Mouse (Mus musculus): ENCODE results near the gene Apoa4.

Apoa4 gene

DNA sequence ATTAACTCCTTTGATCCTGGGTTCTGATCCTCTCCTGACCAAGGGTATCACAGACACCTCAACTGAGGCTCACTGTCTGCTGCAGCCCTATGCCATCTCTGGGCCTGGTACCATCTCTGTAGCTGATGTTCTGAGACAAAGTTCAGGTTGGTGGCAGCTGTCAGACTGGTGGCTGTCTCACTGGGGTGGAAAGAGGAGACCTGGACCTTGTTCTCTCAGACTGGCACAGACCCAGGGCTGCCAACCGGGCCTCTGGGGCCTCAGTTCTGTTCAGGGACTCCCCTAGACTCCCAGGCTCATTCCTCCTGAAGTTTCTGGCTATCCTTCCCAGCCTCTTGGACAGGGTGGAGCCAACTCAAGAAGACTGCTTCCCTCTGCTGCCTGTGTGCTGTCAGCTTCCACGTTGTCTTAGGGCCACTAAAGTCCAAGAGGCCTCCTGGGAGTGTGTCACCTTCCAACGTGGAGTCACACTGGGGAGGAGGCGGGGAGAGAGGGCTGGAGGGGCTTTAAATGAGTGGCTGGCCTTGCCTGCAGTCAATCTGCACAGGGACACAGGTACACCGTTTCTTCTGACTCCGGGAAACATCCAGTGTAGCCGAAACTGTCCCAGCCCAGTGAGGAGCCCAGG is at the start of gene Apoa4:
TSS of gene Apoa4 (plus strand) at position 171 of the 628 bp plus-strand sequence.
- DNase-seq = no peak

DNA sequence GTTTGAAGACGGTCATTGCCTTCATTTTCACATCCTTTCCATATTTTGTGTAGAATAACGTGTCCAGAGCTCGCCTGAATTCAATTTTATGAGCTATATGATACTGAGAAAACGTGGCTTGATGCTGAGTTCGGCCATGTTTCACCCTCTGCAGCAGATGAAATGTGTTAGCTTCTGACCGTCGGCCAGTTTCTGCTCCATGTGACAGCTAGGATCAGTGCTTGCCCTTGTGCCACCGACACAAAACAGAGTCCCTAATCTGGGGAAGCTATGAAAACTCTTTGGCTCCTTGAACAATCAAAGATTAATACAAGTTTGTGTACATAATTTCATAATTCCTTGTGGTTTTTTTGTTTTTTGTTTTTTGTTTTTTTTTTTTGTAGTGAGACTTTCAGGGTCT is 49.3 kb upstream of the Apoa4 start:
- DNase-seq = no peak

DNA sequence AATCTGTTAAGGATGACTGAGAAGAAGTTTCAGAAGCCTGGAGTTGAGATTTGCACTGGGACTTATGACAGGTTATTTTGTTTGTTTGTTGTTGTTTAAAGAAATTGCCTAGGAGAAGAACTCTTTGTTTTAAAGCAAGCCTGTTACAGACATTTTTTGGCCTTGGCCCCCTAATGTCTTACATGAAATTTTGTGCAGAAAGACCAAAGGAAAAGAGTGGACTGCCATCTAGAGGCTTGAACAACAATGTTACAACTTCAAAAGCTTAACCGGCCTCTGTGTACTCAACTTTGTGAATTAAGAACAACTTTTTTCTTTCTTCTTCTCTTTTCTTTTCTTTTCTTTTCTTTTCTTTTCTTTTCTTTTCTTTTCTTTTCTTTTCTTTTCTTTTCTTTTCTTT is 48.9 kb upstream of the Apoa4 start:
- DNase-seq = no peak

DNA sequence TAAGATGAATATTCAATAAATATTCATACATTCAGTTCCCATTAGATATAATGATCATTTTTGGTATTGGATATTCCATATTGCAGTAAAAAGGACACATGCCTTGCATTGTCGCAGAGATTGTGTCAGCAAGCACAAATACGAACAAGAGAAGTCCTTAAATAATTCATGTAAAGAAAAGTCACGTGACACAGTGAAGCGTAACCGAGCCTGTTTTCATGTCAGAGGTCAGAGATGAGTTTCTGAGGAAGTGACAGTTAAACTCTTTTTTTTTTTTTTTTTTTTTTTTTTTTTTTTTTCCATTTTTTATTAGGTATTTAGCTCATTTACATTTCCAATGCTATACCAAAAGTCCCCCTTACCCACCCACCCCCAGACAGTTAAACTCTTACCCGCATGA is 47.9 kb upstream of the Apoa4 start:
- no peak for DNase-seq

DNA sequence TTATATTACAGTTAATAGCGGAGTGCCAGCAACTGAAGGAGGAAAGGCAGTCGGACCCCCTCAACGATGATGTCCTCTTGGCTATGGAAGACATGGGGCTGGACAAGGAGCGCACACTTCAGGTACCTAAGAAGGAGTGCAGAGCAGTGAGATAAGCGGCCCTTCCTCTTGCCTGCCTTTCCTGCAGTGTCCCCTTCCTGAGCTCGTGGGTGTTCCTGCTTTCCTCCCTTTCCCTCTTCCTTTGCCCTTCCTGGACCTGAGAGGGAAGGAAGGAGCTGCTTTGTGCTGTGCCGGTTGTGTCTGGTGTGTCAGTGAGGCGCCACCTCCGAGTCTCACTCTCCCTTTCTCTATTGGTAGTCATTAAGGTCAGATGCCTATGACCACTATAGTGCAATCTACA is 45.7 kb upstream of the Apoa4 start:
- DNase-seq = no peak

DNA sequence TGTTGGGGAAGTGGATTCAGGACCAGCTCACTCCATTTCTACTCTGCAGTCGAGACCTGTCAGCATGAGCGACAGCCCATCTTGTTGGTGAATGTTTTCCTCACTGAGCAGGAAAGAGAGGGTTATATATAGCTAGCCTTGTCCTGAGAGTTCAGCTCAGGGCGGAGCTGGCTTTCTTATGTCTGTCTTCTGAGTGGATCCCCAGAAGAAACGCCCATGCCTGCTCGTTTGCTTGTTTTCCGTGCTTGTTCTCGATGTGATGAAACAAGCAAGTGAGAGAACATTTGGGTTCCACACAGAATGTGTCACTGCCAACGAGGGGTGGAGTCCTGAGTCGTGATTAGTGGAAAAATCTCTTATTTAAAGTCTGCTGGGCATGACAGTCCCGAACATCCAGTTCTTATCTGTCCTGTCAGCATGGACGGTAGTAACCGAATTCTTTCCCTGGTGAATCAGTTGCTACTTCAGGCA is 43.8 kb upstream of the Apoa4 start:
- DNase-seq = no peak

DNA sequence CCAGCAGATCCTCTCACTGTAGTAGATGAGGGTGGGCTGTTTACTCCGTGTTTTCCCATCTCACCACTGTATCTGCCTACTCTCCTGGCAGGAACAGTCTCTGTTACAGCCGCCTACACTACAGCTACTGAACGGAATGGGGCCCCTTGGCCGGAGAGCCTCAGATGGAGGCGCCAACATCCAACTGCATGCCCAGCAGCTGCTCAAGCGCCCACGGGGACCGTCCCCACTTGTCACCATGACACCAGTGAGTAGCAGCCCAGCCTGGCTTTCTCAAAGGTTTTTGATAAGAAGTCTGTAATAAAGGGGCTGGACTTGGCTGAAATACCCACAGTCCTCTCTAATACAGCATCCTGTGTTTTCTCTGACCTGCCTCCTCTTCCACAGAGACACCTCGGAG is 42.0 kb upstream of the Apoa4 start:
- no peak for DNase-seq

DNA sequence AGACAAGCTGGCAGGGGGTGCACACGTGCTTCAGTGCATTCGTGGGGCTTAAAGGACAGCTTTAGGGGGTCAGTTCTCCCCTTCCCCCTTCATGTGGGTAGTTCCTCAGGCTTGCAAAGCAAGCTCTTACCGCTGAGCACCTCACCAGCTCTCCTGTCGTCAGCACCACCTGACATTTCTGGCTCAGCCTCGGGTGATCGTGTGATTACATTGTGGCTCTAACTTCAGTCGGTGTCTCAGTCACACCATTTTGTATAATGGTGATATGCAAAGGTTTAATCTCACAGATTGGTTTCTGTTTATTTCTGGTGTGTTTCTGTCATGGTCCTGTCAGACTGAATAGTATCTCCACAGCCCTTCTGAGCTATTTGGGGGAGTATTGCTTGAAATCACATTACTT is 41.6 kb upstream of the Apoa4 start:
- DNase-seq = no peak

DNA sequence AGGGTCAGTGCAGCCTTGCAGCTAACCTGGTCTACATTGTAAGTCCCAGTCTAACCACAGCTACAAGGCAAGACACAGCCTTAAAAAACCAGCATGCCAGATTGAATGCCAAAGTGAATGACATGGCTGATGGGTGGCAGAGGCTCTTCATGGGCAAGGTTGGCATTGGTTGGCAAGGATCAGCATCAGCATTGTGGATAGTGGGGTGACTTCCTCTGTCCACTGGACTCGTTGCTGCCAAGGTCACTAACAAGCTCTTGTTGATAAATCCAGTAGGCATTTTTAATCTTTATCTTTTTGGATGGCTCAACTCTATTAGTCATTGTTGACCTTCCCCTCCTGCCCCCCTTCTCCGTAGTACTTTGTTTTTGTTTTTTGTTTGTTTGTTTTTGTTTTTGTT is 40.9 kb upstream of the Apoa4 start:
- no peak for DNase-seq

DNA sequence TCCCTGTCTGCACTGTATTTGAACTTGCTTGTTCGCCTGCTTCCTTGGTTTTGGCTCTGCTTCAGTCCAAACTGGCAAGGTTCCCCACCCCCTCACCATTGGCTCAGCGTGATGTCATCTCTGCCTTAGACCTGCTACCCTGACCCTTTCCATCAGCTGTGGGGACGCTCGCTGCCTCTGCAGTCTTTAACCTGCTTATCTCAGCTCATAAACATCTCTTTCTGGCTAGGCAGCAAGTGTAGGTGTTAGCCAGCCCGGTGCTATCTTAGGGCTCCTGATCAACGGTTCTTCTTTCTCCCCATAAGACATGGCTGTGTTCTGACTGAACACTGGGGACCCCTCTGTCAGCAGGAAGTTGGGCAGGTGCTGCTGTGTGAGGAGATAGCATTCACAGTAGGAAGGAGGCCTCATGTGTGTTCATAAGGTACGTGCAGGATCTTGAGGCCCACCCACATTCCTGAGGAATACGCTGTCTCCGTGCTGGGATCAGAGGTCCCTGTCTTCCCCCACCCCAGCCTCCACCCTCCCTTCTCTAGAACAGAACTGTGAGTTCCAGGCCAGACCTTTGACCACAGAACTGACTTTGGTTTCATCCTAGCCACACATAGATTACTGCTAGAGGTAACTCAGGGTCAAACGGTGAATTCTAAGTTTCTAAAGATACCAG is 33.5 kb upstream of the Apoa4 start:
- no peak for DNase-seq

DNA sequence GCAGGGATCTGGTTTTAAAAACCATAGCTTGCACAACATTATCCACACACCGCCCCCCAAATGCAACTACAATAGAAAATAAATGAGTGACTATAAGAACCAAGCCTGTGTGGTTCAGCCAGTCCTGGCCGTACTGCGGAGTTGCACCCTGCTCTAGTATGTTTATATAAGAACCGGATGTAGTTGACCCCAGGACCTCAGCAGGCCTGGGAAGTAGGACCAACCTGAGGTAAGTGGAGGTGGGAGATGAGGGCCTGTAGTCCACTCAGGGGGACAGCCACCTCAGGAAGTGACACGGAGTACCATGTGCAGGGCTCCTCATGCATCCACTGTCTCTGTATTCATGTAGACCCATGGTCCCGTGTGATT is 33.0 kb upstream of the Apoa4 start:
- DNase-seq = no peak

DNA sequence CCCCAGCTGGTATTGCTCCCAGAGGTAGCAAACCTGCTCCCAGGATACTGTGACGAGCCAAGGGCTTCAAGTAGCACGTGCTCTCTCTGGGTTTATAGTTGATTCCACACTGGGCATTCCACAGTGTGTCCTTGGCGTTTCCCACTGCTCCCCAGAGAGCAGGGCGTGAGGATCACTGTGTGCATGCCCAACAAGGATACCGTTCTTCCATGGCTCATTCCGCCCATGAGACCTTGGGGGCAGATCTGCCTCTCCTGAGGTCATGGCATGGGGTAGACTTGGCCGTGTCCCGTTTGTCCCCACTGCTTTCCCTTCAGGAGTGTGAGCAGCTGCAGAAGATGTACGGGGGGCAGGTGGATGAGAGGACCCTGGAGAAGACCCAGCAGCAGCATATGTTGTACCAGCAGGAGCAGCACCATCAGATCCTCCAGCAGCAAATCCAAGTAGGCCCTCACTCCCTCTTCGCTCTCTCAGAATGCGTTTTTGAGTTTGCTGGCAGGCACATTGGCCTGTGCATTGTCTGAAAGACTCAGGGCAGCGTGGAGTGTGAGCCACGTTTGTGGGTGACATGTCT is 32.0 kb upstream of the Apoa4 start:
- no peak for DNase-seq

DNA sequence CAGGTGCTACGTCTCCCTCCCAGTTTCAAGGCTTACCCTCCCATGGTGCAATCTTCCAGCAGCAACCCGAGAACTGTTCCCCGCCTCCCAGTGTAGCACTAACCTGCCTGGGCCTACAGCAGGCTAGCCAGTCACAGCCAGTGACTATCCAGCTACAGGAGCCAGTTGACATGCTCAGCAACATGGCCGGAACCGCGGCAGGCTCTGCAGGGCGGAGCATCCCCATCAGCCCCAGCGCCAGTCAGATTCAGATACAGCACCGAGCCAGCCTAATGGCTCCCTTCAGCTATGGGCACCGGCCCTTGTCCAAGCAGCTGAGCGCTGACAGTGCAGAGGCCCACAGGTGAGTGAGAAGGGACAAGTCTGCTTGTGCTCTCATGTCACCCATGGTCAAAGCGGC is 30.0 kb upstream of the Apoa4 start:
- DNase-seq = no peak

DNA sequence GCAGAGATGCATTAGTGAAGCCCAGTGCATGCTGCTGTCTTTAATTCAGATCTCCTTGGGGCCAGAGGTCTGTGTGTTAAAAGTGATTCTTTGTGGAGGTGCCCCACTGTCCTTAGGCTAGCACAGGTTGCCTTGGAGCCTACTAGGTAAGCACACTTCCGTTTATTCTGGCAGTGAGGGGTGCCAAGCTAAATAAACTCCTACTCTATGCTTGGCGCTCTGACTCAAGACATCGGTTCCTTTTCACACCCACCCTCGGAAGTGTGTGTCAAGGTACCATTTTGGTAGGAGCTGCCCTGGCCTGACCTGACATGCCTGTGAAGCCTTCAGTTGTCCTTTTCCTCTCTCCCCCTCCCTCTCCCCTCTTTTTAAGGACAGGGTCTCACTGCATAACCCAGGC is 26.2 kb upstream of the Apoa4 start:
- DNase-seq = no peak

DNA sequence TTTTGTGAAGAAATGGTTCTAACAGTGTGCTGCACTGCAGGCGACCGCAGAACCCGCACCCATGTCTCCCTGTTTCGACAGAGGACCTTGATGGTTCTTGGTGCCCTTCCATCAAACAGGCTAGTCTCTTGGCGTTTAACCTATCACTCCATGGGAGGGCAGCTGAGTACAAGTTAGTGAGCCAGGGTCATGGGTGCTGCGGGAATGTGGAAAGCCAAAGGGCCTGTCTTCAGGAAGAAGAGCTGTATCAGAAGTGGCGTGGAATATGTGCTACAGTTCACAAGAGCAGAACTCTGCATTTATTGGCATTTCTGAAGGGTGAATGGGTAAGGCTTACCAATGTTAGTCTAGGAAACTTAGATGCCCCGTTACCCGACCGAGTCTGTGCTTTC is 25.6 kb upstream of the Apoa4 start:
- no peak for DNase-seq

DNA sequence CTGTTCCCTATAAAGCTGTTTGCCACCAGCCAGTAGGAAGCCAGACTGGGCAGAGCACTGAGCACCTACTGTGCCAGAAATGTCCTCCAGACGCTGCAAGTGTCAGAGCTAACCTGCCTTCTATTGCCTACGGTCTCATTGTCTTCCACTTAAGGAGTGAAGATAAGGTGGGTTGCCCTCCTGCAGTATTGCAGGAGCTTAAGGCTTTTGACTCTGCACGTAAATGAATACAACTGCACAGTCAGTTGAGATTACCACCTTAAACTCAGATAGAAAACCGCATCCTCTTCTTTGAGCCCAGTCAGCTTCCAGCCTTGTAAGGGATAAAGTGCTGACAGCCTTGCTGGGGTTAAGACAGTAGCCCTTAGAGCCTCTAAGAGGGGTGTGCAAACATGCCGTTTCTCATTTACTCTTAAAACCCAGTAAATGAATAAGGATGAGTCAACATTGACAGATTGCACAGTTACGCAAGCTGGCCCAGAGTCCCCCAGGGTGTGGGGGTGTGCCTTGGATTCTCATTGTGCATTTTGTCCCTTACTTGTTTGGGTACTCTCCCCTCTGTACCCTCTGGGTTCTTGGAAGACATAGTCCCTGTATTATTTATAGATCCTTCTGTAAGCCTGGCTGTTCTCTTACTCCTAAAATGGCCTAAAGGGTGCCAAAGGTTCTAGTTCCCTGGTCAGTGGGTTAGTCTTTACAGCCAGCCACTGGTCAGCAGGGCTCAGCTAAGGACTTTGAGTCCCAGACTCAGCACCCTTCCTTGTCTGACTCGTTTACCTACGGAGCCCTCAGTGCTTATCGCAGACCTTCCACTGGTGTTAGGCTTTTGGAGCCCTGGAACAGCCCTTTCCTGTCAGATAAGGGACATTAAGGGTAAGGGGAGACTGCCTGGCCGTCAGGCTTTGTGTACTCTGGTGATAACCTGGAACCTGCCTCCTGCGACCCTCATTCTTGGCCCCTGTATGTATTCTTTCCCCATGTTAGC is 24.9 kb upstream of the Apoa4 start:
- DNase-seq = no peak

DNA sequence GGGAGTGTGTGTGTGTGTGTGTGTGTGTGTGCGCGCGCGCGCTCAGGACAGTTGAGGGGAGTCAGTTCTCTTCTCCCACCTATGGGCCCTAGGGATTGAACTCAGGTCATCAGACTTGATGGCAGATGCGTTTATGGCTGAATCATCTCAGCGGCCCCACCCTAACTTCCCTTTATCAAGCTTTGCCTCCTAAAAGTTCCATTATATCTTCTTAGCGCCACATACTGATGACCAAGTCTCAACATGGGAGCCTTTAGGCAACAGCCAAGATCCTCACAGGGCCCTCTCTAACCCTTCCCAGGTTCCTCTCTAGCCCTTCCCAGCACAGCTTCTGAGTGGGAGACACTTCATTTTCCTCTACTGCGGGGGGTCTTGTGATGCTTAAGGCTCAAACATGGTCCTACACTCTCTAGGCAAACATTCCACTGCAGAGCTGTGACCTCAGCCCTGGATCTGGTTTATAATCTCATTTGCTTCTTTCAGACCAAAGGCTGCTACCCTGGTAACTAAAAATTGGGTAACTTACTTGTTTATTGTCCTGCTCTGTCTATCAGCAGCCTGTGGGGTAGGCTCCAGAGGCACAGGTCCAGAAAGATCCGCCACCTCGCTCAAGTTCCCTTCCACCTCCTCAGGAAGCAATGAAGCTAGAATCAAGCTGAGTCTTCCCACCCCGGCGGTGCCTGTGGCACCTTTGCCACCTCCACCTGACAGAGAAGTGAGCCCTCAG is 23.6 kb upstream of the Apoa4 start:
- DNase-seq = no peak

DNA sequence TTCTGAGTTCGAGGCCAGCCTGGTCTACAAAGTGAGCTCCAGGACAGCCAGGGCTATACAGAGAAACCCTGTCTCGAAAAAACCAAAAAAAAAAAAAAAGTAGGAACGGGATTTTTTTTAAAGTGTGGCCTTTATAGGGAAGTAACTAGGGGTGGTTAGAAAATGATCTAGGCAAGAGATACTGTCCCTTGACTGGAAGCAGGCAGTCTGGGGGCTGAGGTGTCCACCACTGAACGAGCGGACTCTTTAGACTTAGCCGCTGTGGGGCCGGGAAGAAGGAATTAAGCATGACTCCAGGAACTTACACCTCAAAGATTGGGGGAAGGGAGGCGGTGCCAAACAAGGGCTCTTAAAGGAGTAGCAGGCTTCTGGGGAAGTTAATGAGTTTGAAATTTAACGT is 22.3 kb upstream of the Apoa4 start:
- no peak for DNase-seq

DNA sequence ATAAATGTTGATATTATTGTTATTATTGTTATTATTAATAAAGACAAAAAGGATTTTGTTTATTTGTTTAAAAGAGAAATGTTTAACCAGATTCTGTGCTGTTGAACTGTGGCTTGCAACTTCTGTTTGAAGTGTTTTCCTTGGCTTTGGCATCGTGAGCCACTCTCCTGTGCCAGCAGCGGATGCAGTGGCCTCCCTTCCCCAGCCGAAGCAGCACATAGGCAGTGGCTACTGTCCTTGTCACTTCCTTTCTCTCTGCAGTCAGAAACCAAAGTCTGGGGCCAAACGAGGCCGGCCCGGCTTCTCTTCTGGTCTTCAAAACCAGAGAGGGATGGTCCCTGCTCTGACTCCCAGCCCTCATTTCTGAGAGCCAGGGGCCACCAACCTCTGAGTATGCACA is 17.4 kb upstream of the Apoa4 start:
- no peak for DNase-seq

DNA sequence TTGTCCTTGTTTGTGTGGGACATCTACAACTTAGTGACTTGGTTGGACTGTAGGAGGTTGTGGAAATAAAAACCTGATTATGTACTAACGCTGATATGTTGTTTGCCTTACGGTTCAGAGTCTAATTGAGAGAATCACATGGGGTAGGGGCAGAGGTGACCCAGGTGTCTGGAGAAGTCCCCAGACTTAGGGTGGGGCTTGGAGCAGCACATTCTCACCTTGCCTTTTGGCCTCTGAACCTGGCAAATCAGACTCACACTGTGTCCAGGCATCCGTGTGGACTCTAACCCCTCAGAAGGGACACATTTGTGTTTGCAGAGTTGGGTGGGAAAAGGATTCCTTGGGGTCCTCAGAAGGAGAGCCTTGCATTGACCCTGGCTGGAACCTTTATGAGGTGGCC is 16.4 kb upstream of the Apoa4 start:
- DNase-seq = no peak

DNA sequence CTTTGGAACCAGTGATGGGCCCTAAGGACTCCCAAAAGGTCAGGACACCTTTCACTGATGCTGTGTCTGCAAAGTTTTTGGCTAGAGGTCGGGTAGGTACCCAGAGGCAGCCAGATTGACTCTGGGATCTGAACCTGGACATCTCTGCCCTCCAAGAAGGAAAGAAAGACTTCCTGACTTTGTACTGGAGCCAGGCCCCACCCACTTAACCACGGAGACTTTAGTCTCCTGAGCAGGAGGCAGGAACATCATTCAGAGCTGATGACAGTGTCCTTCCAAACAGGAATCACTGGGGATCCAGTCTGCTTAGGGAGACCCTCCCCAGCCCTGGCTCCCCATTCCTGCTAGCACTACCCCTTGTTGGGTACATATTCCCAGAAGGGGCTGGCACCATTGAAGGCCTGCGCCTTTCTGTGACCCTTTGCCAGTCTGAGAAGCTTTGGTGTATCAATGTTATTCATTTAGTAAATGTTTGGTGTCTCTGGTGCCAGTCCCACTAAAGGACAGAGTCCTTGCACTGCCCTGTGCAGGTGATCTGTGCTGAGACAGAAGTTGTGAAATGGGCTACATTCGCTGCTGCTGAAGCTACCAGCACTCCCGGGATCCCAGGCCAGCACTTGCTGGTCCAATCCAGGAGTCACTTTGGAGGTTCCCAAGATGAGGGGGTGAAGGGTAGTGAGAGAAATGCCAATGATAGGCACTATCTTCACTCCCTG is 15.4 kb upstream of the Apoa4 start:
- DNase-seq = no peak

DNA sequence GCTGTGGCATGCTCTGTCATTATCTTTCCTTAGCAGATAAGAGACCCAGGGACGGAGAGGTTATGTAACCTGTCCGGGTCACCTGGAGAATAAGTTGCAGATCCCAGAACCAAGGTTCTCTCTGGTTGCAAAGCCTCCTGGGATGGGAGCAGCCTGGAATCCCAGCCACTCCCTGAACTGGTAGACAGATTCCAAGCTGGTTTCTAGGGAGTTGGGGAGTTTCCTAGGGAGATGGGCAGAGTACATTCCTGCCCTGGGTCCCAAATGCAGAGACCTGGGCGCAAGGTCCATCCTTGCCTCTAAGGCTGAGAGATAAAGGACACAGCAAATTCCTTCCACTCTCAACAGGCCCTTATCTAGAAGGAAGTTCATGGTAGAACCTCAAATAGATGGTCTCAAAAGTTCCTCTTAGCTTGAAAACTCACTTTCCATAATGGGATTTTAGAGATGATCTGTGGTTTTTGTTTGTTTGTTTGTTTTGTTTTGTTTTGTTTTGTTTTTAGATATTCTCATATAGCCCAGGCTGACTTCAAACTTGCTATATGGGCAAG is 13.4 kb upstream of the Apoa4 start:
- no peak for DNase-seq
